Mouse (Mus musculus) limb, embryonic 15.5 days (tissue): ENCODE data around the gene Wfs1. TPM values are rescaled to one million over a fixed set of nuclear protein-coding genes. Genes with fewer than 3 reads are reported as not detected.
"Not testable (repeated sequence)": the region's sequence is repeated elsewhere in the genome, so short reads cannot be mapped to it uniquely, and the experiment has no call there.

Source experiments
- ATAC-seq: fragments of 200-750 bp; cut with Nextera tagmentation; 2 replicates; pipeline ENCODE4 v1.8.0; 2017; ENCODE audit warnings: low read depth, moderate TSS enrichment; ENCODE audit not compliant: insufficient number of reproducible peaks, low FRiP score, low TSS enrichment
- H3K27ac ChIP-seq: fragments of 300-500 bp; sonication (generic); 2 replicates; pipeline ENCODE4 v1.5.1; 2015; ENCODE audit warnings: moderate library complexity, mild to moderate bottlenecking, inconsistent platforms
- H3K27me3 ChIP-seq: fragments of 300-500 bp; sonication (generic); 2 replicates; pipeline ENCODE4 v1.6.1; 2015; ENCODE audit warnings: inconsistent platforms
- H3K36me3 ChIP-seq: fragments of 300-500 bp; sonication (generic); 2 replicates; pipeline ENCODE4 v1.6.1; 2015; ENCODE audit warnings: inconsistent platforms
- H3K4me1 ChIP-seq: fragments of 300-500 bp; sonication (generic); 2 replicates; pipeline ENCODE4 v1.6.1; 2015; ENCODE audit warnings: inconsistent platforms
- H3K4me2 ChIP-seq: fragments of 300-500 bp; sonication (generic); 2 replicates; pipeline ENCODE4 v1.6.1; 2015; ENCODE audit warnings: mild to moderate bottlenecking, inconsistent platforms
- H3K4me3 ChIP-seq: fragments of 300-500 bp; sonication (generic); 2 replicates; pipeline ENCODE4 v1.5.1; 2015; ENCODE audit warnings: mild to moderate bottlenecking, inconsistent platforms
- H3K9ac ChIP-seq: fragments of 300-500 bp; sonication (generic); 2 replicates; pipeline ENCODE4 v1.6.1; 2015; ENCODE audit warnings: inconsistent platforms
- H3K9me3 ChIP-seq: fragments of 300-500 bp; sonication (generic); 2 replicates; pipeline ENCODE4 v1.6.1; 2016; ENCODE audit warnings: inconsistent platforms
- WGBS: fragments of 180-500 bp; shearing (Covaris S2); methylation state at CpG from one replicate; pipeline ENCODE4 v1.1.7; 2015; 5-methylcytosine and 5-hydroxymethylcytosine counted together
- polyA plus RNA-seq: library from polyadenylated mRNA; unstranded; fragments of >200 nt; fragmentation: Nextera tagmentation; extraction: Ambion mirVana; gene quantifications from 2 replicates; pipeline ENCODE4 v1.2.1, GENCODE M21; 2015

The Wfs1 gene
- polyA plus RNA-seq, 1 experiment from 2014 or later, result 11.6 TPM

- Histone ChIP-seq H3K27me3 (peaks cover 4% of the 10 kb centered on the region), H3K9me3 (no peaks in the 10 kb centered on the region), H3K4me3 (no peak overlapping the region), H3K36me3 (no peaks in the 10 kb centered on the region), H3K4me2 (no peak overlapping the region), H3K4me1 (no peaks in the 10 kb centered on the region), H3K9ac (0 out of 2 replicates have a peak overlapping the region, but pooled peaks have one; percentile 1), H3K27ac (no peak overlapping the region)
- 48% methylated on average over 8 of the region's 8 CpGs for WGBS
- no peak for ATAC-seq
These were observed 43.8 kb downstream of the Wfs1 start for GRCm38 (mm10) chr5:36945102-36945701.

GRCm38 (mm10) chr5:36944552-36944951, 44.5 kb downstream of the Wfs1 start:
- no peaks in the 10 kb centered on the region for H3K9me3 ChIP-seq
- H3K4me2 ChIP-seq, result no peak overlapping the region
- ATAC-seq, result no peak
- H3K4me1 ChIP-seq, result no peaks in the 10 kb centered on the region
- H3K36me3 ChIP-seq, result no peaks in the 10 kb centered on the region
- H3K27ac ChIP-seq, result no peak overlapping the region
- H3K4me3 ChIP-seq, result no peak overlapping the region
- H3K27me3 ChIP-seq, result peaks cover 4% of the 10 kb centered on the region
- WGBS, result 53% methylated on average over 5 of the region's 5 CpGs
- H3K9ac ChIP-seq, result no peak overlapping the region

- Histone ChIP-seq H3K9me3 (no peaks in the 10 kb centered on the region), H3K9ac (no peak overlapping the region), H3K27me3 (no peaks in the 10 kb centered on the region; the same call in 1 of the 2 replicates), H3K27ac (no peak overlapping the region), H3K4me2 (no peak overlapping the region), H3K4me1 (no peaks in the 10 kb centered on the region), H3K36me3 (no peaks in the 10 kb centered on the region), H3K4me3 (no peak overlapping the region)
- 83% methylated on average over 2 of the region's 2 CpGs for WGBS
- ATAC-seq, result no peak
These were observed 46.6 kb downstream of the Wfs1 start for GRCm38 (mm10) chr5:36942446-36942845.

- ATAC-seq, H3K4me1 ChIP-seq, H3K9me3 ChIP-seq, H3K4me2 ChIP-seq, H3K9ac ChIP-seq, H3K4me3 ChIP-seq, H3K27me3 ChIP-seq, H3K36me3 ChIP-seq, H3K27ac ChIP-seq: not testable (repeated sequence)
- WGBS, result 59% methylated on average over 2 of the region's 2 CpGs
These were observed 50.0 kb downstream of the Wfs1 start for GRCm38 (mm10) chr5:36938991-36939390.

GRCm38 (mm10) chr5:36938021-36938420, 51.0 kb downstream of the Wfs1 start:
- no peak for ATAC-seq
- WGBS, result 80% methylated on average over 5 of the region's 5 CpGs

GRCm38 (mm10) chr5:36936548-36936947, 52.5 kb downstream of the Wfs1 start:
- H3K9ac ChIP-seq, result no peak overlapping the region
- H3K4me2 ChIP-seq, result no peak overlapping the region
- 0 out of 2 replicates have a peak, but pooled peaks cover 3% of the 10 kb centered on the region for H3K4me1 ChIP-seq
- ATAC-seq, result no peak
- H3K9me3 ChIP-seq, result no peaks in the 10 kb centered on the region
- 67% methylated on average over 7 of the region's 7 CpGs for WGBS
- no peak overlapping the region for H3K4me3 ChIP-seq
- H3K27ac ChIP-seq, result no peak overlapping the region
- no peaks in the 10 kb centered on the region; the same call in 1 of the 2 replicates for H3K27me3 ChIP-seq
- H3K36me3 ChIP-seq, result no peaks in the 10 kb centered on the region

More at GRCm38 (mm10) chr5:36938021-36938420, 51.0 kb downstream of the Wfs1 start:
- Histone ChIP-seq H3K4me2 (no peak overlapping the region), H3K9me3 (no peaks in the 10 kb centered on the region), H3K4me3 (no peak overlapping the region), H3K4me1 (0 out of 2 replicates have a peak, but pooled peaks cover 3% of the 10 kb centered on the region), H3K27ac (no peak overlapping the region), H3K36me3 (no peaks in the 10 kb centered on the region), H3K27me3 (no peaks in the 10 kb centered on the region; the same call in 1 of the 2 replicates), H3K9ac (no peak overlapping the region)

- no peaks in the 10 kb centered on the region for H3K9me3 ChIP-seq
- no peak overlapping the region for H3K4me3 ChIP-seq
- H3K36me3 ChIP-seq, result no peaks in the 10 kb centered on the region
- H3K27me3 ChIP-seq, result no peaks in the 10 kb centered on the region; the same call in 1 of the 2 replicates
- H3K9ac ChIP-seq, result no peak overlapping the region
- H3K4me2 ChIP-seq, result no peak overlapping the region
- no peak overlapping the region for H3K27ac ChIP-seq
- 59% methylated on average over 17 of the region's 17 CpGs for WGBS
- ATAC-seq, result no peak
- H3K4me1 ChIP-seq, result 0 out of 2 replicates have a peak, but pooled peaks cover 3% of the 10 kb centered on the region
These were observed 53.2 kb downstream of the Wfs1 start for GRCm38 (mm10) chr5:36935486-36936473.

- Histone ChIP-seq H3K27ac (no peak overlapping the region), H3K36me3 (no peaks in the 10 kb centered on the region), H3K27me3 (no peaks in the 10 kb centered on the region; the same call in 1 of the 2 replicates), H3K4me1 (0 out of 2 replicates have a peak, but pooled peaks cover 3% of the 10 kb centered on the region), H3K4me3 (no peak overlapping the region), H3K4me2 (no peak overlapping the region), H3K9ac (no peak overlapping the region), H3K9me3 (no peaks in the 10 kb centered on the region)
- ATAC-seq, result no peak
- WGBS, result 23% methylated on average over 7 of the region's 8 CpGs
These were observed 55.6 kb downstream of the Wfs1 start for GRCm38 (mm10) chr5:36933383-36933782.

GRCm38 (mm10) chr5:36929376-36929775, 59.6 kb downstream of the Wfs1 start:
- Histone ChIP-seq H3K4me2 (no peak overlapping the region), H3K27ac (no peak overlapping the region), H3K9me3 (no peaks in the 10 kb centered on the region), H3K9ac (no peak overlapping the region), H3K4me1 (0 out of 2 replicates have a peak, but pooled peaks cover 3% of the 10 kb centered on the region), H3K36me3 (no peaks in the 10 kb centered on the region), H3K4me3 (no peak overlapping the region), H3K27me3 (no peaks in the 10 kb centered on the region)
- ATAC-seq, result no peak
- 67% methylated on average over 3 of the region's 3 CpGs for WGBS

- Histone ChIP-seq H3K4me3 (no peak overlapping the region), H3K4me1 (0 out of 2 replicates have a peak, but pooled peaks cover 3% of the 10 kb centered on the region), H3K4me2 (no peak overlapping the region), H3K27me3 (no peaks in the 10 kb centered on the region), H3K9ac (no peak overlapping the region), H3K9me3 (no peaks in the 10 kb centered on the region), H3K36me3 (no peaks in the 10 kb centered on the region), H3K27ac (no peak overlapping the region)
- ATAC-seq, result no peak
- 54% methylated on average over 4 of the region's 4 CpGs for WGBS
These were observed 60.3 kb downstream of the Wfs1 start for GRCm38 (mm10) chr5:36928701-36929100.

GRCm38 (mm10) chr5:36923826-36924700, 64.9 kb downstream of the Wfs1 start:
- WGBS, result 38% methylated on average over 11 of the region's 11 CpGs
- Histone ChIP-seq H3K4me2 (no peak overlapping the region), H3K27me3 (no peaks in the 10 kb centered on the region; the same call in 1 of the 2 replicates), H3K36me3 (no peaks in the 10 kb centered on the region), H3K9me3 (no peaks in the 10 kb centered on the region), H3K9ac (no peak overlapping the region), H3K4me1 (no peaks in the 10 kb centered on the region), H3K27ac (no peak overlapping the region), H3K4me3 (no peak overlapping the region)
- ATAC-seq, result no peak
